Comparison of ENCODE assay signal across 1 mouse cellular context in the genomic region with DNA sequence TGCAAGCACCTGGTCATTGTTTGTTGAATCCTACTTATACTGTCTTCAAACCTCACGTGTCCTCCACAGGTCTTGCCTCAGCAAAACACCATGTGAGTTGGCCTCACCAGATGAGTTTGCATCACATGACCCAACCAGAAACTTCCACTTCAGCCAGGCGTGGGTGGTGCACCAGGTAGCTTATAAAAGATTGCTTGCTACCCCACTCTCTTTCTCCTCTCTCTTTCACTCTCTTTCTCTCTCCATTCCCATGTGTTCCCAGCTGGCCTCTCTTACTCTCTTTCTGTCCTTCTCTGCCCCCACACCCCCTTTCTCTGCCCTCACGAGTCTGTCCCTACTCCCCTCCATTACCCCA.
TF ChIP-seq lines count a peak whose summit lies in the region.

No protein-coding gene starts in this region.

TF ChIP-seq in CH12.LX, 34 proteins besides CTCF, POLR2A, EP300 and RAD21 (continued from another document):
- TF ChIP-seq MYC (IDR thresholded peaks at IDR 0.05; ENCODE audit: low read depth, low read length) (no peak), MAZ (IDR thresholded peaks at IDR 0.05; ENCODE audit: low read depth, low read length) (no peak), USF1 (IDR thresholded peaks at IDR 0.05; ENCODE audit: low read depth, low read length) (peak; percentile 54), PAX5 (IDR thresholded peaks at IDR 0.05; ENCODE audit: low read length) (no peak), USF2 (conservative IDR thresholded peaks at IDR 0.05; ENCODE audit: low read depth, low read length) (peak; percentile 33)
